Mouse (Mus musculus): ENCODE data around the gene Catsper2.

DNA sequence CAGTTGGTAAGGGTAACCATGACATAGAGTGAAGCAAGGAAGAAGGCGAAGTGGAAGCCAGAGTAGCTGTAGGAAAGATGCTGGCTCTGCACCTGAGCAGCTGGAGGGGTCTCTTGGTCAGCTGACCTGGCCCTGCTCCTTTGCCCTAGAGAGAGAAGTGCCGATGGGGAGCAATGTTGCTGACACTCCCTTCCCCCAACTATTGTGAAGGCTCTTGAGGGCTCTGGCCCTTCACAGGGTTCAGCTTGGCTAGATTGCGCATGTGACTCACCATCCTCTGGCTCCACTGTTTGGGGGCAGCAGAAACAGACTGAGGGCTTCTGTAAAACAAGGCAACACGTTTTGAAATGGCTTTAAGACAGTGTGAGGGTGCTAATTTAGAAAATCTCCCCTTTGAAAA, 38.8 kb upstream of the Catsper2 start:
- TF ChIP-seq USF1 (IDR thresholded peaks at IDR 0.05; ENCODE audit: low read depth, low read length): no peak
- TF ChIP-seq MYC (IDR thresholded peaks at IDR 0.05; ENCODE audit: low read depth, low read length): no peak
